Comparison of ENCODE assay signal across 9 mouse cellular contexts in the genomic region with DNA sequence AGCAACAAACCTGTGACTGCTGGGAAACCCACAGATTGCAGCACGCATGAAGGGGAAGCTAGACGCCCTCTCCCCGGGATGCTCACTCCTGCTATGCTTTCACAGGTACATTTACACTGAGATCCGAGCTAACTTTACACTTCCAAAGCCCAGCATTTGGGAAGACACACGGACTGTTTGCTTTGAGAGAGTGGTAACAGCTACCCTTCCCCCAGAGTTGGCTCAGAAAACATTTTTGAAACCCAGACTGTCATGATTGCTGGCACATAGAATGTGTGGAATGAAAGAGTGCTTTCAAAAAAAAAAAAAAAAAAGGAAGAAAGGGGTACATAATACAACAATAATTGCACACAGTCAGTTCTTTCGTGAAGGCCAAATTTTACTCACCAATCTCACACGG.
"Had no signal": no experiment of that assay in that cellular context is flagged by ENCODE, and none has a peak within 500 bp of the region (broad histone marks: within the 10 kb centered on the region; RNA-seq: fewer than 3 reads in every experiment).

No protein-coding gene starts in this region.

- H3K36me3 ChIP-seq: kidney, embryonic 15.5 days; limb, embryonic 15.5 days; liver, embryonic 13.5 days; midbrain, embryonic 12.5 days had no signal

- H3K27me3 ChIP-seq: kidney, embryonic 15.5 days; limb, embryonic 15.5 days; liver, embryonic 13.5 days; midbrain, embryonic 12.5 days had no signal

- DNase-seq: kidney, postnatal 14 days; liver, embryonic 13.5 days; lung, adult 18-20 months; right cerebral cortex, postnatal 14 days; thymus, postnatal 4 days had no signal

- H3K4me3 ChIP-seq: kidney, embryonic 15.5 days; left cerebral cortex, adult 2 months; limb, embryonic 15.5 days; liver, embryonic 13.5 days; midbrain, embryonic 12.5 days had no signal

- H3K4me1 ChIP-seq: kidney, embryonic 15.5 days; limb, embryonic 15.5 days; midbrain, embryonic 12.5 days had no signal

- H3K9ac ChIP-seq: kidney, embryonic 15.5 days; limb, embryonic 15.5 days; liver, embryonic 13.5 days; midbrain, embryonic 12.5 days had no signal

- H3K4me2 ChIP-seq: kidney, embryonic 15.5 days; limb, embryonic 15.5 days; liver, embryonic 13.5 days; midbrain, embryonic 12.5 days had no signal

- H3K27ac ChIP-seq: kidney, embryonic 15.5 days; left cerebral cortex, adult 2 months; limb, embryonic 15.5 days; liver, embryonic 13.5 days; midbrain, embryonic 12.5 days had no signal

- H3K9me3 ChIP-seq: kidney, embryonic 15.5 days; limb, embryonic 15.5 days; liver, embryonic 13.5 days; midbrain, embryonic 12.5 days had no signal
